Mouse (Mus musculus) ES-Bruce4 (cell line): ENCODE results near the gene Bcap31. TPM values are rescaled to one million over a fixed set of nuclear protein-coding genes. Genes with fewer than 3 reads are reported as not detected.

Experiments used
- H3K27ac ChIP-seq: 2 replicates; pipeline ENCODE4 v1.5.1; 2012; ENCODE audit warnings: low read length, inconsistent platforms; ENCODE audit not compliant: insufficient read depth
- H3K27me3 ChIP-seq: 2 replicates; pipeline ENCODE4 v1.6.1; 2012; ENCODE audit warnings: mild to moderate bottlenecking, low read length, inconsistent platforms; ENCODE audit not compliant: control insufficient read depth, poor library complexity, insufficient read depth, severe bottlenecking
- H3K36me3 ChIP-seq: 2 replicates; pipeline ENCODE4 v1.6.1; 2012; ENCODE audit warnings: inconsistent platforms, mild to moderate bottlenecking, low read length, moderate library complexity; ENCODE audit not compliant: control insufficient read depth, poor library complexity, insufficient read depth, severe bottlenecking
- H3K4me1 ChIP-seq: one replicate; pipeline ENCODE4 v1.8.1; 2011; ENCODE audit warnings: low read length; ENCODE audit not compliant: control insufficient read depth, insufficient read depth
- H3K4me3 ChIP-seq: 2 replicates; pipeline ENCODE4 v1.5.1; 2011; ENCODE audit warnings: low read depth, mild to moderate bottlenecking, low read length
- H3K9ac ChIP-seq: 2 replicates; pipeline ENCODE4 v1.6.1; 2012; ENCODE audit warnings: low read depth, mild to moderate bottlenecking, inconsistent platforms; ENCODE audit not compliant: poor library complexity, severe bottlenecking
- H3K9me3 ChIP-seq: replicated peaks from 2 replicates; pipeline ENCODE4 v1.6.1; 2012; ENCODE audit warnings: mild to moderate bottlenecking, low read length, inconsistent platforms; ENCODE audit not compliant: control insufficient read depth, poor library complexity, insufficient read depth, severe bottlenecking
- CTCF ChIP-seq: IDR thresholded peaks from one replicate; pipeline ENCODE4 v1.8.1; 2011; ENCODE audit warnings: low read depth, low read length
- EP300 ChIP-seq: IDR thresholded peaks from 2 replicates; pipeline ENCODE4 v1.6.1; 2011; ENCODE audit warnings: low read depth, low read length; ENCODE audit not compliant: insufficient read depth
- POLR2A ChIP-seq: IDR thresholded peaks from one replicate; pipeline ENCODE4 v1.8.1; 2011; ENCODE audit warnings: low read length; ENCODE audit not compliant: insufficient read depth
- polyA plus RNA-seq: library from polyadenylated mRNA; stranded (reverse); fragments of >200 nt; gene quantifications from 2 replicates; pipeline ENCODE4 v1.2.4, GENCODE M21; 2011; ENCODE audit warnings: low read depth; ENCODE audit not compliant: missing spikeins, insufficient read depth, insufficient read length

Bcap31 gene
- polyA plus RNA-seq, 1 experiment, result 123 TPM

DNA sequence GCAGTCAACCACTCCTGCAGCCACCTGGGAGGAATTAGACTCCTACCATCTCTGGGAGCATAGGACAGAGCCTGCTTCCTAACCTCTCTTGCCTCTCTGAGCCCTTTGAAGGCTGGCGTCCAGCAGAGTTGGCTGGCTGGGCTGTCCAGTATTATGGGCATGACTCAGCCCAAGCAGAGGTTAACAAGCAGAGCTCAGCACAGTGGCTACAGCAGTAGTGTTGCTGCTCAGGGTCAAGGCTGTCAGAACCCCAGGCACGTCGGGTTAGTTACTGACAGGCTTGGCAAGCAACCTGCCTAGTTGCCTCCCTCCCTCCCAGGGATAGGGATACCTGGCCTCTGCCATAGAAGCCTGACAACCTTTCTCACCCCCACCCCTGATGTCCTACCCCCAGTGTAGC is 2.3 kb upstream of the Bcap31 start:
- H3K27ac ChIP-seq, result no peak overlapping the region
- TF ChIP-seq EP300, result no peak
- no peak for TF ChIP-seq POLR2A
- H3K4me3 ChIP-seq, result no peak overlapping the region
- H3K9ac ChIP-seq, result no peak overlapping the region
- no peaks in the 10 kb centered on the region for H3K27me3 ChIP-seq
- peaks cover 4% of the 10 kb centered on the region for H3K4me1 ChIP-seq
- no peaks in the 10 kb centered on the region for H3K9me3 ChIP-seq
- peaks cover 9% of the 10 kb centered on the region for H3K36me3 ChIP-seq

DNA sequence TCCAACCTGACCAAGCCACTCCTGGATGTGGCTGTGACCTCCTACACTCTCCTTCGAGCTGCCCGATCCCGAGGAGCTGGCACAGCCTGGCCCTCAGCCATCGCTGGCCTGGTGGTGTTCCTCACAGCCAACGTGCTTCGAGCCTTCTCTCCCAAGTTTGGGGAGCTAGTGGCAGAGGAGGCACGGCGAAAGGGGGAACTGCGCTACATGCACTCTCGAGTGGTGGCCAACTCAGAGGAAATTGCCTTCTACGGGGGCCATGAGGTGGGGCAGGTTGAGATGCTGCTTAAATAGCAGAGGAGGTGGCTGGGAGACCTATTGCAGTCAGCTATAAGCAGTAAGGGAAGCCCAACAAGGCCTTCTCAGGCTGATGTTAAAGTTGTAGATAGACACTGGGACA is 1.7 kb upstream of the Bcap31 start:
- H3K27me3 ChIP-seq, result no peaks in the 10 kb centered on the region
- no peak for TF ChIP-seq POLR2A
- no peak for TF ChIP-seq EP300
- TF ChIP-seq CTCF, result no peak
- H3K4me3 ChIP-seq, result peak overlapping the region; percentile 39
- H3K9ac ChIP-seq, result peak overlapping the region; percentile 26; the same call in 1 of the 2 replicates
- H3K4me1 ChIP-seq, result peaks cover 4% of the 10 kb centered on the region
- no peak overlapping the region for H3K27ac ChIP-seq
- H3K36me3 ChIP-seq, result peaks cover 13% of the 10 kb centered on the region
- no peaks in the 10 kb centered on the region for H3K9me3 ChIP-seq

DNA sequence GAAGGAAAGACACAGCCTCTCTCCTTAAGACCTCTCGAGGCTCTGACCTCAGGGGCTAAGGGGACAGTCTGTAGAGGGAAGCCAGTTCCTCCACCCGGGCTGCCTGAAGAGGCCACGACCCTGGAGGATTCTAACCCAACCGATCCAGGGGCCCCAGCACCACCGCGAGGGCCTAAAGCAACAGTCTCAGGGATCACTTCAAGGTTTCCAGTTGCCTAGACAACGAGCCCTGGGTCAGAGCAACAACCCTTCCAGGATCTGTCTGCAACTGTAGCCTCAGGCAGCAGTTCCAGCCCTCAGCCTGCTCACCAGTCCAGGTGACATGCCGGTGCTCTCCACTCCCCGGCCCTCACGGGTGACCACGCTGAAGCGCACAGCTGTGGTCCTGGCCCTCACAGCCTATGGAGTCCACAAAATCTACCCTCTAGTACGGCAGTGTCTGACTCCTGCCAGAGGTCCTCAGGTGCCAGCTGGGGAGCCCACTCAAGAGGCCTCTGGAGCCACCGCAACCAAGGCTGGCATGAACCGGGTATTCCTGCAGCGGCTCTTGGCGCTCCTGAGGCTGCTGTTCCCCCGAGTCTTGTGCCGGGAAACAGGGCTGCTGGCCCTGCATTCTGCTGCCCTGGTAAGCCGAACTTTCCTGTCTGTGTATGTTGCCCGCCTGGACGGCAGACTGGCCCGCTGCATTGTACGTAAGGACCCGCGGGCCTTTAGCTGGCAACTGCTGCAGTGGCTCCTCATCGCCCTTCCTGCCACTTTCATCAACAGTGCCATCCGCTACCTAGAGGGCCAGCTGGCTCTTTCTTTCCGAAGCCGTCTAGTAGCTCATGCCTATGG is 952 bp upstream of the Bcap31 start:
- Histone ChIP-seq H3K36me3 (peaks cover 21% of the 10 kb centered on the region), H3K9ac (peak overlapping the region; percentile 26), H3K27me3 (no peaks in the 10 kb centered on the region), H3K9me3 (no peaks in the 10 kb centered on the region), H3K4me3 (peak overlapping the region; percentile 39), H3K27ac (peak overlapping the region; percentile 22; the same call in 1 of the 2 replicates), H3K4me1 (peaks cover 4% of the 10 kb centered on the region)
- TF ChIP-seq CTCF (no peak), EP300 (no peak), POLR2A (no peak)

DNA sequence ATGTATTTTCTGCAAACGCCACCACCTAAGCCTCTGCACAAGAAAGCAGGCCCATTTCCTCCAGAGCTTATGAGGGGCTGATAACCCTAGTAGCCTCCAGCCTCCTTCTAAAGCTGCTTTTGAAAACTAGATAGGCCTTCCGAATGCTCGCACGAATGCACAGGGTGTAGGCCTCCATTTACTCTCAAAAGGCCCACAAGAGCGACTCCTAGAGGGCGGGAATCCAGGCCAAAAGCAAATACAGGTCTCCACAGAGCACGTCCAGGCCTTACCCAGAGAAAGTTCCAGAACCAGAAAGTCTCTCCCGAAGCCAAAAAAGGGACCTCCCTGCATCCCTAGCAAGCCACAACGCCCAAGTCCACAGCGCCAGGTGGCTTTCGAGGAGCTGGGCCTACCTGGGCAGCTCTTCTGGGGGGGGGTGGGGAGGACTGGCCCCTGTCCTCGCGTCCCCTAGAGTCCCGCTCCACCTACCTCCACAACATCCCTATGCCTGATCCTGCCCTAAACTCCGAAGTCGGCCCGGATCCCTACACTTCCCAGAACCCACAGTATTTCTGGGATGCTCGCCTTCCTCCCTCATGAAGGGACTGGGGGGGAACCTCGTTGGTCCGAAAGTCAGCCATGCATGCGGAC is 383 bp downstream of the Bcap31 start:
- Histone ChIP-seq H3K27me3 (no peaks in the 10 kb centered on the region), H3K9ac (peak overlapping the region; percentile 89), H3K4me3 (peak overlapping the region; percentile 98), H3K4me1 (peaks cover 4% of the 10 kb centered on the region), H3K36me3 (peaks cover 28% of the 10 kb centered on the region), H3K27ac (peak overlapping the region; percentile 64; the same call in 1 of the 2 replicates), H3K9me3 (no peaks in the 10 kb centered on the region)
- no peak for TF ChIP-seq CTCF
- TF ChIP-seq EP300, result no peak
- no peak for TF ChIP-seq POLR2A

DNA sequence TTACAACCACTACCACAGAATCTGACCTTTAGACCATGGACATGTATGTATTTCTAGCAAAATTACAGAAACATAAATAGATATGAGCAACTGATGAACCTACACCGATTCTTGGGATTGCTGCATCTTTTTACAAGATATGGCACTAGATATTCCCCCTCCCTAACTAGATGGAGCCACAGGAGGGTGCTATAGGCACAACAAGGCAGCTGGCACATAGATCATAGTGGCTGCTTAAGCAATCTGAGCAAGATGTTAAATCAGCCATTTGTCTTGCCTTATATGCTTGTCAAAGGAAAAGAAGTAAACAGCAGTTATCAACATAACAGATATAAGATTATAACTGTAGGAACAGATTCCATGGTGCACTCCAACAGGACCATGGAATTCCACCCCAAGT is 15.5 kb downstream of the Bcap31 start:
- Histone ChIP-seq H3K9ac (no peak overlapping the region), H3K4me1 (no peaks in the 10 kb centered on the region), H3K4me3 (no peak overlapping the region), H3K27me3 (no peaks in the 10 kb centered on the region), H3K27ac (no peak overlapping the region), H3K9me3 (no peaks in the 10 kb centered on the region), H3K36me3 (peaks cover 9% of the 10 kb centered on the region)
- TF ChIP-seq EP300, result no peak
- TF ChIP-seq POLR2A, result no peak
- no peak for TF ChIP-seq CTCF

DNA sequence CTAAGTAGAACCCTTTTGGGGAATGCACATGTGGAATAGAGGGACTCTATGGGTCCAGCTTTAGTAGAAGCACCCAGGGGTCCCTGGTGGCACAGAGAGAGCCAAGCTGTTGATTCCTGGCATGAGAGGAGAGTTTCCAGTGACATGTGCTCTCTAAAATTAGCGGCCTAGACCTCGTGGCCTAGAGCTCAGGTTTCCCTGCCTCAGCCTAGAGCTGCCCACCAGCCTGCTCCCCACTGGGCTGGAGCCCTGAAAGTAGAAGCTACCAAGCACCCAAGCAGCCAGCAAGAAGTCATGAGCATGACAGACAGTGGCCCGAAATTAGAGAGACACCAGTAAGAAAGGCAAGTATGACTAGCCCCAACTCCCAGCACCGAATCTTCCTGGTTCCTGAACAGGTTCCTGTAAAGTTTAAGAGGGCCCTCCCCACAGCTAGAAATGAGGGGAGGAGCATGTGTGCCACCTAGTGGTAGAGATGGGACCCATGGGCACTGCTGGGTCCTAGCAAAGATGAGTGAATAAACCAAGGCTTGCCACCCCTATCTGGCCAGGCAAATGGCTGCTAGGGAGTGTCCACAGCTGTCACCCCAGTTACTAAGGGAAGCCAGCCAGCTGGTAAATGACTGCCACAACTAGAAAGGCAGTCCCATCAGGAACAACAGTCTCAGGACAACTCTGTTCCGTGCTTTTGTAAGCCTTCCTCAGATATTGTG is 24.9 kb downstream of the Bcap31 start:
- Histone ChIP-seq H3K9me3 (no peaks in the 10 kb centered on the region), H3K27me3 (no peaks in the 10 kb centered on the region), H3K36me3 (peaks cover 40% of the 10 kb centered on the region), H3K9ac (no peak overlapping the region), H3K4me1 (no peaks in the 10 kb centered on the region), H3K4me3 (no peak overlapping the region), H3K27ac (no peak overlapping the region)
- TF ChIP-seq POLR2A (no peak), CTCF (peak; percentile 53), EP300 (no peak)
